Mouse (Mus musculus) adrenal gland, adult 8-10 months (tissue): ENCODE results near the gene 9130230L23Rik. TPM values are rescaled to one million over a fixed set of nuclear protein-coding genes. Genes with fewer than 3 reads are reported as not detected.

Experiments used
- DNase-seq: peaks from one replicate; pipeline ENCODE4 v3.0.0; 2022
- total RNA-seq, 4 experiments: library from RNA; stranded (reverse); gene quantifications; 2 replicates each; pipeline ENCODE4 v1.2.4; 2022

Gene 9130230L23Rik
- 1 to 10 TPM in 1 of 4 experiments, under 1 TPM in 3; 0.28 to 2.3 (median 0.54) TPM for total RNA-seq

DNA sequence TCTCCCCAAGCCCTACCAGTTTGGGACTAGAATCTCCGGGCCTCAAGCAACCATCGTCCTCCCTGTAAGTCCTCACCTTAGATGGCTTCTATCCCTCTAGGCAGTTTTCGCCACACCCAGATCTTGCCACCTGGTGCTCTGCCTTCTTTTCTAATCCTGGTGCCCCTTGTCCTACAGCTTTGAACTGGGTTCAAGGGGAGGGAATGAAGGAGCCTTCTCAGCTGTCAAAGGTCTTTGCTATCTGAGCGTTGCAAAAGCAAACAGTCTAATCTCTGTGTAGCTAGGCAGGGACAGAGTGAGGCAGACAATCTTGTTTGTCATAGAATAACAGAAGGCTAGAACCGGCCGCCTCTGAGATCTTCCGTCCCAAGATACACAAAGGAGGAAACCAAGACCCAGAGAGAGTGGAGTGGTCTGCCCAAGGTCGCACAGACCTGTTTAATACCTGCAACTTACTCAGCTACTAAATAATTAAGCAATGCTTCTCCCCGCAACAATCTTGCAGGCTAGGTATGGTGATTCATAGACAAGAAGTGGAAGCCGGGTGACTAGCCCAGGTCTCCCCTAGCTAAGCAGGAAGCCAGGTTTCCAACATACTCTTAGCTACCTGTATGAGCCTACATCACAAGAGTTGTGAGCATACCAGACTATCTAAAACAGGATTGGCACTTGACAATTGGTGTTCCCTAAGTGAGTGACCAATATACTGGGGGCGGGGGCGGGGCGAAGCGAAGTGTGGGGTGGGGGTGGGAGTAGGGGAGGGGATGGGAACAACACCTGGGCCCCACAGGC, at the start of gene 9130230L23Rik:
TSS of gene 9130230L23Rik (minus strand) at position 152 of the 792 bp plus-strand sequence.
- no peak for DNase-seq

- no peak for DNase-seq
Observed at GRCm38 (mm10) chr5:66052777-66053548, 48.9 kb upstream of the 9130230L23Rik start.

DNA sequence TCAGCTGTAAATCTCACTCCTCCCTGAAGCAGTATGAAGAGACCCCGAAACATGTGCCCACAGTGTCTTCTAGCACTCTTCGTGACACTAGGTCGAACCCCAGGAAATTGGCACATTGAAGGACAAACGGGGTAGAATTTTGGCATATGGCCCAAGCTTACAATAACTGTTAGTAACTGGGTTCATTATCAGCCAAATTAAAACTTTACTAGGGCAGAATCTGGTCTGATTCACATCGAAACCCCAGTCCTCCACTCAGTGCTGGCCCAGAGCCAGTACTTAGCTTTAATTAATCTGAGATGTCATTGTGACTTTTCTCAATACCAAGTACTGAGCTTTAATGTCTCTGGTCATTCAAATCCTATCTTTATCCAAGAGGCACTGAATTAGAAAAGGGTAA, 46.8 kb upstream of the 9130230L23Rik start:
- DNase-seq: no peak

- no peak for DNase-seq
Observed at GRCm38 (mm10) chr5:66046356-66046755, 42.3 kb upstream of the 9130230L23Rik start.

- no peak for DNase-seq
Observed at GRCm38 (mm10) chr5:66043897-66044296, 39.8 kb upstream of the 9130230L23Rik start.

DNA sequence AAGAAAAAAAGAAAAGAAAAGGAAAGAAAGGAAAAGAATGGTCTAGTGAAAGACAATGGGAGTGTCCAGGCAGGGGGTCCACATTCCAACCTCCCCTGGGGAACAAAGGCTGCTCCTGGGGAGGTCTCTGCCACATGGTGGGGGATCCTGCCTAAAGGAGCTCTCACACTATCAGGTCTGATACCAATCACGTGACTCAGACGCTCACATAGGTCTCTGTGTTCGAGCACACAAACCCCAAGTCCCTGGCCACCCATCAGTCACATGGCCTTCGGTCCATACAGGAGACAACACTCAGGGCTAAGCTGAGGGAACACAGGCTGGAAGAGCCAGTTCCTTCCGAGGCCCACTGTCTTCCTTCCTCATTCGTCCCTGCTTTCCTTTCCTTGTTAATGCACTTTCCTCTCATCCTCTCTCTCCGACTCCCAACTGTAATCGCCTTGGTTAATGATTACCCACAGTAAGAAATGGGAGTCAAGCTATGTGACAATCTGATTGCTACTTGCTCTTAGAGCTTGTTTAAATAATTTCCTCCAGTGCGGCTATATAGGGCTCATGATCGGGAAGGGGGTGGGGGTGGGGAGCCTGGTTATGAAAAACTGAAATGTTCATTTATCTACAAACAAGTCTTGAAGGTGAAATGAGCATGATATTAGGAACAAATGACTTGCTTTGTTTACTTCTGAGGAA, 38.7 kb upstream of the 9130230L23Rik start:
- DNase-seq: no peak

DNA sequence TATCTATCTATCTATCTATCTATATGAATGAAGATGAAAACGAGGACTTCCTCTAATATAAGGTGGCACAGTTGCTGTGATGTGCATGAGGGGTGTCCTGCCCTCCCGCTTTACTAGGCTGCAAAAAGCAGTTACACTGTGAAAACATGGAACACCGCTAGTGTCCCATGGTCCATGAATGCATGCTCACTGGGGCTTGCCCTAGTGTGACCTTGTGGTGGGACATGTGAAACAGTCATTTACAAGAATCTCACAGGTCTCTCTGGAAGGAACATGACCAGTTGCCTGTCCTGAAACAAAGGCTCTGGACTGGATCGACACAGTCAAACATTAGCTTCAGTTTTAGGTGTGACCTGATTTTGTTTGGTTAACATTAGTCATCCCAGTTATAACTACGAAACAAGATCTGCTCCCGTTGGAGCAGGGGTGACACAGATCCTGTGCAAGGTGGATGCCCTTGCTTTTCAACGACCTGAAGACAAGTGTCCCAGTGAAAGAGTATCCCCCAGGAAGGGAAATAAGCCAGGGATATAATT, 36.7 kb upstream of the 9130230L23Rik start:
- DNase-seq: no peak

DNA sequence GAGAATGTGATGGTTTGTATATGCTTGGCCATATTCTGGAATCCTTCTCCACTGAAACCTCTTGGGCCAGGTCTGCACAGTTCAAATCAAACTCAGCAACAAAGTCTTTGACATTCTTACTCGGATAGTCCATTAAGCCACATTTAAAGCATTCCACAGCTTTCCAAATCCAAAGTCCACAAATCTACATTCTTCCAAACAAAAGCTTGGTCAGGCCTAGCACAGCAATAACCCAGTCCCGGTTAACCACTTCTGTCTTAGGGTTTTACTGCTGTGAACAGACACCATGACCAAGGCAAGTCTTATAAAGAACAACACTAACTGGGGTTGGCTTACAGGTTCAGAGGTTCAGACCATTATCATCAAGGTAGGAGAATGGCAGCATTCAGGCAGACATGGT, 35.7 kb upstream of the 9130230L23Rik start:
- no peak for DNase-seq

GRCm38 (mm10) chr5:66037066-66037465, 33.0 kb upstream of the 9130230L23Rik start:
- DNase-seq: no peak

DNA sequence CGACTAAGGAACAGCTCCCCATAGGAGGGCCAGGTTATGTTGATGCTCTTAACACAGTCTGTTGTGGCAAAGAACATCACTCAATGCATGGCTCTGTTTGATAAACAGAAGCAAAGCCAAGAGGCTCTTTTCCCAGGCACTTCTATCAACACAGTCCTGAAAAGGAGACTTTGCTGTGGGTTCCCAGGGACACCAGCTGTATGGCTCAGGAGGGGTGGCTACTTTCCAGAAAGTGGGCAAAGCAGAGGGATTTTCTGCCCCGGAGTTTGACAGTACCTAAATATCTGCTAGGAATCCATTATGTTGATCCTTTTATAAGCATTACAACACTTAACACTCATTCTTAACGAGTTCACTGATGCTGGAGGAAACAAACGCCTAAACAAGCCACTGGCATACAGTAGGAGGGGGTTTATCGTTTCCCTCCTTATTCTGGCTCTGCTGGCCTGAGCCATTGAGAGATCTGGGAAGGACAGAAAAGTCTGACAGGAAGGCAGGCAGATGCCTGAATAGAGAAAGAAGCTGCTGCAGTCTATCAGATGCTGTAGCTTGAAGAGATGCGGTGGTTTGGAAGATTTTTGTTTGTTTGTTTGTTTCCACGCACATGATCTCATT, 32.5 kb upstream of the 9130230L23Rik start:
- DNase-seq: no peak

- DNase-seq: no peak
Observed at GRCm38 (mm10) chr5:66034375-66035195, 30.5 kb upstream of the 9130230L23Rik start.

GRCm38 (mm10) chr5:66032826-66033225, 28.7 kb upstream of the 9130230L23Rik start:
- no peak for DNase-seq

DNA sequence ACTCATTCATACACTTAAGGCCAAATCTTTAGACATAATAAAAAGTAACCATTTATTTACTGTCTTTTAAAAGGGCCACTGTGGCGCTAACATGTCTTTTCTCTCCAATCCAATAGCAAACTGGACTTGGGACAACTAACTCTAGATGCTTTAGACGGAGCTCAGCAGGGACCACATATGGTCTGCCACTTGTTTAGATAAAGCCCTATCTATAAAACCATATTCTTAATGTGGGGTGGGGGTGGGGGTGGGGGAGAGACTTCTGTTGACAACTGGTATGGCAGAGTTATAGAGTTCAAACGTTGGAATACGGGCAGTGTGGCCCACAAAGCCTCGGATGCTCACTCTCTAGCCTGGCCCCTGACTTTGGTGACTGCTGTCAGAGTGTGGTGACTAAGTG, 27.6 kb upstream of the 9130230L23Rik start:
- DNase-seq: no peak

GRCm38 (mm10) chr5:66028232-66028631, 24.1 kb upstream of the 9130230L23Rik start:
- peak; percentile 33 for DNase-seq

GRCm38 (mm10) chr5:66027206-66027605, 23.1 kb upstream of the 9130230L23Rik start:
- no peak for DNase-seq

- no peak for DNase-seq
Observed at GRCm38 (mm10) chr5:66026796-66027195, 22.7 kb upstream of the 9130230L23Rik start.

DNA sequence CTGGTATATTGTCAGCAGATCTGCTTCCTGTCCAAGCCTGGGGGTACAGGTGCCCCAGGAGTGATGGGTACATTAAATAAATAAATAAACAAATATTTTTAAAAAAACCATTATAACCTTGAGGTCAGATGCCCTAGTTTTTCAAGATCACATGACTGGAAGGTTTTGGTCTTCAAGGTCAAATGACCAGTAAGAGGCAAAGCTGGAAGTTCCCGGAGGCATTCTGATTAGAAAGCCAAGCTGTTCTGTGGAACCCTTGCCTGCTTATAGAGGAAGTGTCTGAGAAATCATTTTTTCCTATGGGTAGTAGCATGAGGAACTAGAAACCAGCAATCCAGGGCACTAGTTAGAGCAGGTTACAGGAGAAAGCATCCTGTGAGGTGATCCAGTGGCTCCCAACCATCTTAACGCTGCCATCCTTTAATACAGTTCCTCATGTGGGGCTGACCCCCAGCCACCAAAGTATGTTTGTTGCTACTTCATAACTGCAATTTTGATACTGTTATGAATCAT, 11.4 kb upstream of the 9130230L23Rik start:
- DNase-seq: no peak

DNA sequence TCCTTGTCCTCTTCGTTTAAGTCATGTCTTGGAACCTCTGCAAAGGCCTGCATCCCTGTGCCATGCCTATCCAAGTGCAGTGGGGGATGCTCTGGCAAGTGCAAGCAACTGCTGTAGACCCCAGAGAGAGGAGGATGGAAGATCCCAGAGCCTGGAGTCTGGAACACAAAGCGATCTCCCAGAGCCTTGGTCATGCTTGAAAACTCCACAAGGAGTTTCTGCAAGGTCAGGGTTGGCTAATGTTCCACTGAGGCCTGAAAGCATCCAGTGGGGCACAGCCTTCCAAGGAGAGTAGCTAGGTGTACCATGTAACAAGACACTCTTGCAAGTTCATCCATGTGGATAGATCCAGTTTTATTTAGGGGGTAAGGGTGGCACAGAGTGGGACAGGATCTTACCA, 10.4 kb upstream of the 9130230L23Rik start:
- DNase-seq: no peak

GRCm38 (mm10) chr5:66013999-66014398, 9.9 kb upstream of the 9130230L23Rik start:
- DNase-seq: no peak

DNA sequence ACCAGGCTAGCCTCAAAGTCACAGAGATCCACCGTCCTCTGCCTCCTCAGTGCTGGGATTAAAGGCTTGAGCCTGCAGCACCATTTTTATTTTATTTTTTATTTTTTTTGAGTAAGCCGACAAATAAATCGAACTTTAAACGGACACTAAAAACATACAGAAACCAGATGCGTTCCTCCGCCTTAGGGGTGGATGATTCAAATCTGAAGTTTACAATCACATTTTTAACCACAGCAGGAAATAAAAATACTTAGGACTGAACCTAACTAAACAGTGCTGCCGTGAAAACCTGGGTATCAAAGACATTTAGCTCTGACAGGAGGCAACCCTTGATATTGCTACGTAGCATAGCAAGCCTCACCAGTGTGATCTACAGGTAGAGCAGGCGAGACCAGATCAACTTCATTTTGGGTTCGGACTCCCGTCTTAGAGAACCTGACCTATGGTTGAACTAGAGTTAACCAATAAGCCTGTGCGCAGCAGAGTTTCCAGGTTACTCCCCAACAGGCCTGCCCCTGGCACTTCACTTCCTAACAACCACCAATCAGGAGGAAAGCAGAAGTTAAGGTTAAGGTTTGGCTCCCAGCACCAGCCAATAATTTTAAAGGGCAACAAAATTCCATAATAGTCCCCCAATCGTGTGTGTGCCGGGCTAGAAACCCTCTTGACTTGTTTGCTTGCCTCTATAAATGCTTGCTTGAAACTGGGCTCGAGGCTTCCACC, 4.3 kb upstream of the 9130230L23Rik start:
- DNase-seq: no peak
